Mouse (Mus musculus) ES-E14 (cell line): ENCODE data around the gene Aldh1l1.

Experiments used
- HCFC1 ChIP-seq: IDR thresholded peaks from 2 replicates; pipeline ENCODE4 v1.6.1; 2012; ENCODE audit warnings: low read length, inconsistent platforms, borderline replicate concordance; ENCODE audit not compliant: insufficient read depth
- MAFK ChIP-seq: IDR thresholded peaks from 2 replicates; pipeline ENCODE4 v1.6.1; 2014; ENCODE audit warnings: mild to moderate bottlenecking, low read depth, low read length, inconsistent platforms; ENCODE audit not compliant: insufficient read depth
- ZC3H11A ChIP-seq: IDR thresholded peaks from 2 replicates; pipeline ENCODE4 v1.6.1; 2012; ENCODE audit warnings: low read depth, mild to moderate bottlenecking, inconsistent platforms, low read length, borderline replicate concordance
- ZNF384 ChIP-seq: IDR thresholded peaks from 2 replicates; pipeline ENCODE4 v1.6.1; 2012; ENCODE audit warnings: low read depth, low read length, inconsistent platforms

DNA sequence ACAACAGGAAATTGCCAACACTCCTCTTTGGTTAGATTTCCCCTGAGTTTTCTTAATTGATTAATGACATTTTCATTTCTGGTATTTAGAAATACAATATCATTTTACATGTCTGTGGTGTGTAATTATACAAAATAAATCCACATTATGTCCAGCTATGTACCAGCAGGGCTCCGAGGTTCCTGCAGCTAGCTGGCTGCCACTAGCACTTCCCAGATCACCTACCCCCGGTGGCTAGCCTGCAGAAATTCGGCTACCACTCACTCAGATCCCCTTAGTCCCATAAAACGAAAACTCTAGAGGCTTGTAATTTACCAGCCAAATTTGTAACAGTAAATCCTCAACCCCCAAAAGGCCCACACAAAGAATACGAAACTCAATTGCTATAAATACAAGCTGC is 33.1 kb downstream of the Aldh1l1 start:
- TF ChIP-seq HCFC1 (no peak), ZC3H11A (no peak), MAFK (no peak), ZNF384 (no peak)
